Mouse (Mus musculus): ENCODE results near the gene Mrgprh.

DNA sequence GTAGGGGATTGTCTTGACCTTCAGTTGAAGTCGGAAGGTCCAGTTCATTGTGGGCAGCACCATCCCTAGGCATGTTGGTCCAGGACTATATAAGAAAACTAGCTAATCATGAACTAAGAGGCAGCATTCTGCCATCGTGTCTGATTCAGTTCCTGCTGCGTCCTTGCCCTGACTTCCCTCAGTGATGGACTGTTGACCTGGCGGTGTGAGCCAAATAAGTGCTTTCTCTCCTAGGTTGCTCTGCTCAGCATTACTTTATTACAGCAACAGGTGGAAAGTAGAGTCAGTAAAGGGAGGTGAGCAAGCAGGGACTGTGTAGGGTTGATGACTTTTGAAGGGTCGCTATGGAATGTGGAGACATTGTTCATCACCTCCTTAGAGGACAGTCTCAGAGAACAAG, 40.1 kb upstream of the Mrgprh start:
- no peak for TF ChIP-seq POLR2A (IDR thresholded peaks at IDR 0.05; ENCODE audit: borderline replicate concordance, control insufficient read depth, low read depth, low read length)
- TF ChIP-seq CTCF (IDR thresholded peaks at IDR 0.05; ENCODE audit: control insufficient read depth, insufficient read depth, low read length) = no peak
